Mouse (Mus musculus) midbrain, embryonic 14.5 days (tissue): ENCODE results near the gene Acbd4. TPM values are rescaled to one million over a fixed set of nuclear protein-coding genes. Genes with fewer than 3 reads are reported as not detected.
A peak's percentile ranks its signal among the peaks of the same experiment; 100 is the strongest.

Experiments used
- ATAC-seq: fragments of 200-750 bp; cut with Nextera tagmentation; 2 replicates; pipeline ENCODE4 v1.8.0; 2017; ENCODE audit warnings: moderate number of reproducible peaks, moderate library complexity; ENCODE audit not compliant: low FRiP score, low TSS enrichment
- DNase-seq: peaks from one replicate; pipeline ENCODE4 v3.0.0-alpha.2; 2015
- H3K27ac ChIP-seq: fragments of 300-500 bp; sonication (generic); replicated peaks from 2 replicates; pipeline ENCODE4 v1.5.1; 2014; ENCODE audit warnings: mild to moderate bottlenecking, low read depth, low read length, moderate library complexity
- H3K27me3 ChIP-seq: fragments of 300-500 bp; sonication (generic); 2 replicates; pipeline ENCODE4 v1.6.1; 2014; ENCODE audit warnings: low read length, control low read depth, mixed read lengths; ENCODE audit not compliant: control insufficient read depth, insufficient read depth
- H3K36me3 ChIP-seq: fragments of 300-500 bp; sonication (generic); 2 replicates; pipeline ENCODE4 v1.6.1; 2014; ENCODE audit warnings: low read length, control low read depth; ENCODE audit not compliant: control insufficient read depth, insufficient read depth
- H3K4me1 ChIP-seq: fragments of 300-500 bp; sonication (generic); 2 replicates; pipeline ENCODE4 v1.6.1; 2014; ENCODE audit warnings: mild to moderate bottlenecking, antibody characterized with exemption, low read length, control low read depth; ENCODE audit not compliant: control insufficient read depth, insufficient read depth
- H3K4me2 ChIP-seq: fragments of 300-500 bp; sonication (generic); 2 replicates; pipeline ENCODE4 v1.6.1; 2014; ENCODE audit warnings: mild to moderate bottlenecking, low read length, moderate library complexity
- H3K4me3 ChIP-seq: fragments of 300-500 bp; sonication (generic); replicated peaks from 2 replicates; pipeline ENCODE4 v1.5.1; 2014; ENCODE audit warnings: low read depth, low read length
- H3K9ac ChIP-seq: fragments of 300-500 bp; sonication (generic); replicated peaks from 2 replicates; pipeline ENCODE4 v1.6.1; 2014; ENCODE audit warnings: mild to moderate bottlenecking, low read length, moderate library complexity
- H3K9me3 ChIP-seq: fragments of 300-500 bp; sonication (generic); 2 replicates; pipeline ENCODE4 v1.6.1; 2016; ENCODE audit warnings: low read length, control low read depth, mixed read lengths; ENCODE audit not compliant: control insufficient read depth
- WGBS: fragments of 180-500 bp; shearing (Covaris S2); extraction: QIAGEN DNeasy Blood & Tissue Kit; methylation state at CpG from one replicate; pipeline ENCODE4 v1.1.7; 2014; 5-methylcytosine and 5-hydroxymethylcytosine counted together
- polyA plus RNA-seq: library from polyadenylated mRNA; unstranded; fragments of >200 nt; fragmentation: Nextera tagmentation; extraction: Ambion mirVana; gene quantifications from 2 replicates; pipeline ENCODE4 v1.2.1, GENCODE M21; 2014

The Acbd4 gene
- polyA plus RNA-seq, 1 experiment from 2014 or later: 8.0 TPM

DNA sequence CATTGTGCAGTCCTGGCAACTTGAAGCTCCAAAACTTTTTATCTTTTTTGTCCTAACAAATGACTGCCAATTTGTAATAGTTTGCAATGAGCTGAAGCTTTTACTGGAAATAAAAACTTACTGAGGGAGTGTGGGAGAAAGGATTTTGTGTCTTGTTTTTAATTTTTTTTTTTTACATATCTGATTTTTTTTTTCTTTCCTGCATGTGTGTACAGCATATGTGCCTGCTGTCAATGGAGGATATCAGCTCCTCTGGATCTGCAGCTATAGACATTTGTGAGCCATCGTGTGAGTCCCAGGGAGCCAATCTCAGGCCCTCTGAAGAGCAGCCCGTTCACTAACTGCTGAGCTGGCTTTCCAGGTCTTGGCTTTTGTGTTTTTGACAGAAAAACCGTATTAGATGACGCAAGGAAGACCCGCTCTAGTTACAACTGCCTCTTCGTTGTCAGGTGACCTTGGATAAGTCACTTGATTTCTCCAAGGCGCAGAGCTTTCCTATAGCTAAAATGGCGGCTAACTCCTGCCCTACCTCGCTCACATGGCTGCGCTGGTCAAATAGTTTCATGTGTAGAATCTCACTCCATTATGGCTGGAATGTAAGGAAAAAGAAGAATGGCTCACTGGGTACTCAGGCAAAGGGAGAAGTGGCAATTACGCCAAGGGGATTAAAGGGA lies 12.9 kb downstream of the Acbd4 start:
- no peaks in the 10 kb centered on the region for H3K9me3 ChIP-seq
- H3K4me3 ChIP-seq: peak overlapping the region; percentile 55
- DNase-seq (no peak), ATAC-seq (no peak)
- no peak overlapping the region for H3K27ac ChIP-seq
- H3K9ac ChIP-seq: peak overlapping the region; percentile 73; the same call in 1 of the 2 replicates
- no peaks in the 10 kb centered on the region for H3K36me3 ChIP-seq
- WGBS: 85% methylated on average over 11 of the region's 11 CpGs
- peak overlapping the region; percentile 71 for H3K4me2 ChIP-seq
- peaks cover 26% of the 10 kb centered on the region for H3K27me3 ChIP-seq
- peaks cover 42% of the 10 kb centered on the region for H3K4me1 ChIP-seq

DNA sequence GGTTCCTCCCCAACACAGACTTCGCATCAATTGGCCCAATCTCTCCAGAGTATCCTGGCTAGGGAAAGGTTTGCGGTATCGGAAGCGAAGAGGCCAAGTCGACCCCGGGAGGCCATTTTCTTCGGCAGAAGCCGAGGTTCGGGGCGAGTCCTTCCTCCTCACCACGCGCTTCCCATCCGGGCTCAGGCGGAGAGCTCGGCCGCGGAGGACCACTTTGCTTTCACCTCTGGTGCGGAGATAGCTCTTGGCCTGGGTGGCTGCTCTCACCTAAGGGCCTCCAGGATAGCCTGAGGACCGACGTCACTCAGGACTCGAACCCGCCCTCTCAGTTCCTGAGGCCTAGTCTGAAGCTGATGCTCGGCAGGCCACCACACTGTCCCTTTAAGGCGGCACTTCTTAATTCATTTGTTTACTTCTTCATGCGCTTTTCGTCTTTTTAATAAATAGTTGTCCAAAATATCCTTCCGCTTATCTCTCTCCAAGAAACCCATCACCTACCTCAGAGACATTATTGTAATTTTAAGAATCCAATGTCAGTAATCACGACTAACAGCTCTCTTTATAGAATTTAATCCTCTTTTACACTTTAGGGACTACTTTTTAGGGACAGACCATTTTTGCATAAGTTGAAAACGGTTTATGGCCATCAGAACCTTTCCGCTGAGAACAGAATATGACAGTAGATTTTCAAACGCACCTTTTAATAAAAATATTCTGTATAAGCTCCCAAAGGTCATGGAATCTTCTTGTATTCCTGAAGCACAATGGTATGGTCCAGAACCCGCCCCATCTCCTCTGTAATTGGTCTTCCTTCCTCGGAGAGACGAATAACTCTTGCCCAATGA lies 13.9 kb downstream of the Acbd4 start:
- Histone ChIP-seq H3K27me3 (peaks cover 26% of the 10 kb centered on the region), H3K36me3 (no peaks in the 10 kb centered on the region), H3K27ac (peak overlapping the region; percentile 93), H3K9me3 (no peaks in the 10 kb centered on the region), H3K4me1 (peaks cover 42% of the 10 kb centered on the region), H3K4me3 (peak overlapping the region; percentile 55), H3K4me2 (peak overlapping the region; percentile 71), H3K9ac (peak overlapping the region; percentile 73)
- WGBS: 1% methylated on average over 34 of the region's 34 CpGs
- ATAC-seq (peak; percentile 74), DNase-seq (peak; percentile 89)

DNA sequence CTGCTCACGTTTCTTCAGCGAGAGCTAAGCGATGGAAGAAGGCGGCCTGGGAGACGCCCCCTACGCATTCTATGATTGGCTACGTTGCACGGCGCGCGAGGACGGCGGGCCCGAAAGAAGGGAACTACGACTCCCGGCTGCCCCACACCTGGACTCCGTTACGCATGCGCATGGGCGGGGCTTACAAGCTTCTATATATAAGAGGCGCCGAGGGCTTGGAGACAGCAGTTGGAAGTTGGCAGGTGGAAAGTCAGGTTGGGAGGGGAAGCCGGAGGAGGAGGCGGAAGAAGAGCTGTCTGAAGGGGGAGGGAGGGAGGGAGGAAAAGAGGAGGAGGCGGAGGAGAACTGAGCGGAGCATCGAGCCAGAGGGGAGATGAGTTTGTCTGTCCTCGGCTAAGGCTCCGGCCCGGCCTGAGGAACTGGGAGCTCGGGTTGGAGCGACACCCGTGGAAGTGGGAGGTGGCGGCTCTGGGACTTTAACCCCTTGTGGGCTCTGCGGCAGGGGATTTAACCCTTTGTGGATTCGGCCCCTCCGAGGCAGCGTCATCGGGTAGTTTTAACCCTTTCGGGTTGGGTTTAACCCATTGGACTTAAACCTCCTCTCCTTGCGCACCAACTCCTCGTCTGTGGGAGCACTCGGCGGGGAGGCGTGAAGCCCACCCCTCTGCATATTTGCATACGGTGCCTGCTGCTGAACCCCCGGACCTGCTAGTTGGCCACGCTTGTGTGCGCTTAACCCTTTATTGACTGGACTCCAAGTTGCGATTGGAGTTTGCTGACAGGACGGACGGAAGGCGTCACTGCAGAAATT lies 14.7 kb downstream of the Acbd4 start, which contains the start of gene Hexim1:
Gene Hexim1, plus strand, starts transcription at position 224 of the 811 bp plus-strand sequence.
- WGBS: under 1% methylated on average over 52 of the region's 53 CpGs
- peak; percentile 96 for ATAC-seq
- Histone ChIP-seq H3K4me3 (peak within 1 kb of the TSS; percentile 55), H3K4me1 (peaks cover 42% of the 10 kb centered on the region), H3K4me2 (peak within 1 kb of the TSS; percentile 82), H3K9ac (peak within 1 kb of the TSS; percentile 73), H3K36me3 (no peaks in the 10 kb centered on the region), H3K9me3 (no peaks in the 10 kb centered on the region), H3K27ac (peak within 1 kb of the TSS; percentile 93), H3K27me3 (peaks cover 20% of the 10 kb centered on the region)
- peak; percentile 100 for DNase-seq

DNA sequence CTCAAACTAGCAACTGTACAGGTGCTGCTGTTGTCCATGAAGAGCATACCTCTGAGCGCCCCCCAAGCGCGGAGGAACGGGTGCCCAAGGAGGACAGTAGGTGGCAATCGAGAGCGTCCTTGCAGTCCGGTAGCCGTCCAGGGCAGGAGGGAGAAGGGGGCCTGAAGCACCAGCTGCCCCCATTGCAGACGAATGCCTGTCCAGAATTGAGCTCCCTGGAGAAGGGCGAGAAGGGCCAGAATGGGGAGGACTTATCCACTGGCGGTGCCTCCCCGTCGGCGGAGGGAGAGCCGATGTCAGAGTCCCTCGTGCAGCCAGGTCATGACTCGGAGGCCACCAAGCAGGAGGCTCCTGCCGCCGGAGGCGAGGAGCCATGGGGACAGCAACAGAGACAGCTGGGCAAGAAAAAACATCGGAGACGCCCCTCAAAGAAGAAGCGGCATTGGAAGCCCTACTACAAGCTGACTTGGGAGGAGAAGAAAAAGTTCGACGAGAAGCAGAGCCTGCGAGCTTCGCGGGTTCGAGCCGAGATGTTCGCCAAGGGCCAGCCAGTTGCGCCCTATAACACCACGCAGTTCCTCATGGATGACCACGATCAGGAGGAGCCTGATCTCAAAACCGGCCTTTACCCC lies 15.6 kb downstream of the Acbd4 start:
- Histone ChIP-seq H3K9me3 (no peaks in the 10 kb centered on the region), H3K27ac (peak overlapping the region; percentile 16; the same call in 1 of the 2 replicates), H3K4me2 (peak overlapping the region; percentile 82), H3K4me3 (peak overlapping the region; percentile 49), H3K9ac (peak overlapping the region; percentile 52), H3K27me3 (peaks cover 17% of the 10 kb centered on the region; the same call in 1 of the 2 replicates), H3K36me3 (no peaks in the 10 kb centered on the region), H3K4me1 (peaks cover 33% of the 10 kb centered on the region)
- ATAC-seq: no peak
- peak; percentile 82 for DNase-seq
- WGBS: under 1% methylated on average over 35 of the region's 35 CpGs

DNA sequence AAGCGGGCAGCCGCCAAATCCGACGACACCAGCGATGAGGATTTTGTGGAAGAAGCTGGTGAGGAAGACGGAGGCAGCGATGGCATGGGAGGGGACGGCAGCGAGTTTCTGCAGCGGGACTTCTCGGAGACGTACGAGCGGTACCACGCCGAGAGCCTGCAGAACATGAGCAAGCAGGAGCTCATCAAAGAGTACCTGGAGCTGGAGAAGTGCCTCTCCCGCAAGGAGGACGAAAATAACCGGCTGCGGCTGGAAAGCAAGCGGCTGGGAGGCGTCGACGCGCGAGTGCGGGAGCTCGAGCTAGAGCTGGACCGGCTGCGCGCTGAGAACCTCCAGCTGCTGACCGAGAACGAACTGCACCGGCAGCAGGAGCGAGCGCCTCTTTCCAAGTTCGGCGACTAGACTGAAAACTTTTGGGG lies 16.1 kb downstream of the Acbd4 start:
- WGBS: under 1% methylated on average over 38 of the region's 38 CpGs
- Histone ChIP-seq H3K9ac (peak overlapping the region; percentile 52), H3K4me2 (peak overlapping the region; percentile 82), H3K9me3 (no peaks in the 10 kb centered on the region), H3K27me3 (peaks cover 11% of the 10 kb centered on the region; the same call in 1 of the 2 replicates), H3K27ac (0 out of 2 replicates have a peak overlapping the region, but pooled peaks have one; percentile 16), H3K4me3 (peak overlapping the region; percentile 49), H3K4me1 (peaks cover 28% of the 10 kb centered on the region), H3K36me3 (no peaks in the 10 kb centered on the region)
- ATAC-seq (no peak), DNase-seq (peak; percentile 74)

DNA sequence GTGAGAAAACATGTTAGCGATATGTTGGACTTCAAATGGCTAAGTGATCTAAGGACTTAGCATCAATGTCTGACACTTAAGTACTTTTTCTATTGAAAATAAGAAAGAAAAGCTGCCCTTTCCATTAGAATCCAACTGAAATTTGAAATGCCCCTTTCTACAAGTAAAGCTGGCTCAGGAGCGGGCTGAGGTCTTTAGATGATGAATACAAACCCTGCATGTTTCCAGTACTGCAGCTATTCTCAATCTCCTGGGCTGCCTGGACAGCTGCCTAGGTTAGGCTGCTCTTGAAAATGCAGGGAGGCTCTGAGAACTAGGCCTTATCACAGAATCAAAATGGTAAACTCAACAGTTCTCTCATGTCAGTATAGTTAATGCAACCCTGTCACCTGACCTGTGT lies 17.4 kb downstream of the Acbd4 start:
- Histone ChIP-seq H3K4me3 (no peak overlapping the region), H3K9ac (no peak overlapping the region), H3K27me3 (0 out of 2 replicates have a peak, but pooled peaks cover under 1% of the 10 kb centered on the region), H3K4me1 (peaks cover 25% of the 10 kb centered on the region), H3K27ac (no peak overlapping the region), H3K9me3 (no peaks in the 10 kb centered on the region), H3K36me3 (no peaks in the 10 kb centered on the region), H3K4me2 (peak overlapping the region; percentile 82)
- ATAC-seq: no peak
- 85% methylated on average over 2 of the region's 2 CpGs for WGBS
- DNase-seq: no peak

DNA sequence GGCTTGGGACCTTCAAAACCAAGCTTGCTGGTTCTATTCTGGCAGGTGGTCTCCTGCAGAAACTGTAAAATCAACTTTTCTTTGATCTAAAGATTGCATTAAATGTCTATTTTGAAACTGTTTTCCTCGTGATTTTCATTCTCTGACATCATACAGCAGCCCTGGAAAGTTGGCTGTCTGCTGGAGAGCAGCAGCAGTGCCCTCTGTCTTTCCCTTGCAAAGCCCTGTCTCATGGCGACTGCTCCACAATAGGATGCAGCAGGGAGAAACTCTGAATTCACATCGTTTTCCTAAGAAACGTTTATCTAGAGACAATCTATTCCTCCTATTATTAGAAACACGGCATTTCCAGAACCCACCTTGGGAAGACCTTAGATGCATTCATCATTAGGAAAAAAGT lies 18.1 kb downstream of the Acbd4 start:
- Histone ChIP-seq H3K27me3 (no peaks in the 10 kb centered on the region), H3K4me3 (no peak overlapping the region), H3K36me3 (no peaks in the 10 kb centered on the region), H3K27ac (no peak overlapping the region), H3K9ac (no peak overlapping the region), H3K9me3 (no peaks in the 10 kb centered on the region), H3K4me2 (0 out of 2 replicates have a peak overlapping the region, but pooled peaks have one; percentile 6), H3K4me1 (peaks cover 23% of the 10 kb centered on the region)
- DNase-seq (no peak), ATAC-seq (no peak)
- WGBS: 51% methylated on average over 5 of the region's 5 CpGs

DNA sequence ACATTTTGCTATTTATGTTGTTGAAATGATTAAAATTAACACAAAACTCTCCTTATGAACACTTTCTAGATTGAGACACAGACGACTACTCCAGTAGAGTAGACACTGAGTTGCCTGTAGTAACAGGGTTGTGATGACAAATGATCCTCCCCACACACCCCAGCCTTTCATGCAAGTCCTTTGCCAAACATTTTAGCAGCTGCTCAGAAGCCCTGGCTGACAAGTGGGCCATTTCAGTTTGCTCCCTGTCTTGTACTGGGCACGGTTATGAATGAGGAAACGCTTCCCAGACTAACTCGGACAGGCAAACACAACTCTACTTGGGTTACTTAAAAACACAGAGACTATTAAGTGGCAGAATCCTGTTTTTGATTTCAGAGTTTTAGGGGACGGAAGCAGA lies 18.8 kb downstream of the Acbd4 start:
- no peak overlapping the region for H3K27ac ChIP-seq
- DNase-seq: no peak
- H3K4me1 ChIP-seq: peaks cover 19% of the 10 kb centered on the region
- ATAC-seq: no peak
- no peak overlapping the region for H3K9ac ChIP-seq
- WGBS: 80% methylated on average over 5 of the region's 5 CpGs
- H3K9me3 ChIP-seq: no peaks in the 10 kb centered on the region
- H3K27me3 ChIP-seq: no peaks in the 10 kb centered on the region
- H3K4me3 ChIP-seq: no peak overlapping the region
- no peak overlapping the region for H3K4me2 ChIP-seq
- no peaks in the 10 kb centered on the region for H3K36me3 ChIP-seq
